Mouse (Mus musculus): ENCODE results near the gene Ftl1.
"Not testable (repeated sequence)": the region's sequence is repeated elsewhere in the genome, so short reads cannot be mapped to it uniquely, and the experiment has no call there.

The Ftl1 gene

DNA sequence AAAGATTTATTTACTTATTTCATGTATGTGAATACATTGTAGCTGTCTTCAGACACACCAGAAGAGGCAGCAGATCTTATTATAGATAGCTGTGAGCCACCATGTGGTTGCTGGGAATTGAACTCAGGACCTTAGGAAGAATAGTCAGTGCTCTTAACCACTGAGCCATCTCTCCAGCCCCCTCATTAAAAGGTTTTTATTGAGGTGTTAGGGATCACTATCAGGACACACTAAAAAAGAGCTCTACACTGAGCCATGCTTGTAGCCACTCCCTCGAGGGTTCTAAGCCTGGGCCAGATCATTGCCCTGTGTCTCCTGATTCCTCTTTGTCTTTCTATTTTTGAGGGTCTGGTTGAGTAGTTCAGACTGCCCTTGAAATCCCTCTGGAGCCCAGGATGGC lies 16.8 kb upstream of the Ftl1 start:
- DNase-seq (ENCODE audit: low spot score), result no peak

DNA sequence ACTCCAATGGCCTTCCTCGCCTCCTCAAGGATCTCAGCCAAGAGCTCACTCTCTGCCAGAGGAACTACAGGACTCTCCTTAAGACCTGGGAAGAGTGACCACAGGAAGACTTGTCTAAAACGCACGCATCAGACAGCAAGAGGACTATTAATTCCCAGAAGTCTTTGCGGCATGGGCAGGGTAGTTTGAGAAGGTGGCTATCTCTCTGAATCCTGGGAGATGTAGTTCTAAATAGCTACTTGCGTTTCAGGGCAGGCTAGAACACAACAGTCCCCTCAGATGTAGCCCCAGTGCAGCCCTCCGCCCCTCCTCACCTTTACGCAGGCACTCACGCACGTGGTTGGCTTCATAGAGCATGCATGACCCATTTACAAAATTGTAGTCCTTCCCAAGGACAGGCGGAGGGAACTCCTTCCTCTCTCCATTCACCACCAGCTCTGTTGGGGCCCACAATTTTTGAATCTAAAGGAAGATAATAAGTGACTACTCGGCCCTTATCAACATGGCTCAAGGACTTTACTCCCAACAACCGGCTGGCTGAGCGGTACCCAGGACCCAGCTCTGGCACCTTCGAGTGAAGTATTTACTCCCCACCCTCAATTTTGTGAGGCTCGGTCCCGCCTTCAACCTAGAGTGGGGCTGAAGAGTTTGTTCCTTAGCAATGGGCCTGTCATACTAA lies 15.7 kb upstream of the Ftl1 start:
- no peak for DNase-seq (ENCODE audit: low spot score)

DNA sequence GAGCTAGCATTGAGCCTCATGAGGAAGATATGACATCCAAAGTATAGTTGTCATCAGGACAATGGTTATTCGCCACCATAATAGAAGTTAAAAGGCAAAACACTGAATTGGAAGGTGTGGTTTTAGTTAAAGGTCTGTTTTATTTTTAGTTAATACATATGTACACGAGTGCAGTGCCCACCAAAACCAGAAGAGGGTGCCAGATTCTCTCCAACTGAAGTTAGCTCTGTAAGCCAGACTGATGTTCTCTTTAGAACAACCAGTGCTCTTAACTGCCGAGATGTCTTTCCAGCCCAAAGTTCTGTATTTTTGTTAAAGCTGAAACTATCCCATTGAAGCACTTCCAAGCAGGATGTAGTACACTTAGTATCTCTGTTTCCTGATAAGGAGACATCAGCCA lies 11.2 kb upstream of the Ftl1 start:
- no peak for DNase-seq (ENCODE audit: low spot score)

DNA sequence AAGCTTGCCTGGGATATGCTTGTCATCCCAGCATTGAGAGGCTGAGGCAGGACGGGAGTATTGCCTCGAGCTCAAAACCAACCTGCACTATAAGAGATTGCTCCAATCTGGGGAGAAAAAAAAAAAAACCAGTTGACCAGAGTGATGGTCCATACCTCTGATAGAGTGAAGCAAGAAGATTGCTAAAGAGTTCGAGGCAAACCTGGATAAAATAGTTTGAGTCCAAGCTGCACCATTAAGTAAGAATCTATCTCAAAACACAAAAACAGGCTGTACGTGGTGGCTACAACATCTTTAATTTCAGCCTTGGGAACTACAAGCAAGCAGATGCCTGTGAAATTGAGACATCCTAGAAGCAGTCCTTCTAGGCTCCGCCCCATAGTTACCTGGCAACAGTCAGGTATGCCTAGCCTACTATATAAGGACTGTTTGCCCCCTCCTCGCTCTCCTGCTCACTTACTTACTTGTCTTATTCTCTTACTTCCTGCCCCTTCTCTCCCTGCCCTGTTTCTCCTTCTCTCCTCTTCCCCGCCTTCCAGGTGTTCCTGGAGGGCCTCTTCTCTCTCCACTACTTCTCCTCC lies 7.5 kb upstream of the Ftl1 start:
- no peak for DNase-seq (ENCODE audit: low spot score)

DNA sequence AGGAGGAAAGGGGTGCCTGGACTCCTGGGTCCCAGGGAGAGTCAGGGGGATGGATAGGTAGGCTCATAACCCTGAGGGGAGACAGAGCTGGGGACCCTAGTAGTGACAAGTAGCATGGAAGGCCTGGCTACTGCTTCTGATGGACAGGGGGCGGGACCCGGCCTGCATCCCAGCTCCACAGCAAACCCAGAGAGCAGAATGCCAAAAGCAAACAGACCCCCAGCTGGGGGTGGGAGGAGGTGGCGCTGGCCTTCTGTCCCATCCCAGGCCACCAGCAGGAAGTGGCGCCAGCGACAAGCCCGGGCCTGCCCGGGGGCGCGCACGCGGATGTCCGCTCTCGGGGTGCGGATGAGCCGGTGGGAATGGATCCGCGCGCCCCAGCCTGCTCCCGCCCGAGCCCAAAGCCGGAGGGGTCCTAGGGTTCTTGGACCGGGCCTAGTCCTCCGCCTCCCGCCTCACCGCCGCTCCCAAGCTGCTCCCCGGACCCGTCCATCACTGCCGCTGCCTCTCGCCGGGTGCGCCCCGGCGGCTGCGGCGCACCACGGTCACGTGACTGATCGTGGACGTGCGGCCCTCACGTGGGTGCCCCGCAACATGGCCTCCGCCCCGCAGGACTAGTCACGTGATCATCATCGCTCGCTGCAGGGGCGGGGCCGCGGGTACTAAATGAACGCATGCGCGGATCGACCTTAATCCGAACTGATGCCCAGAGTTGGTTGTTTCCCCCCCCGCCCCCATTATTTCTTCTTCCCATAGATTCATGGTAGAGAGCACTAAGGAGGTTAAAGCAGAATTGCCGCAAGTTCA lies 6.8 kb upstream of the Ftl1 start, which contains the start of gene Bax:
TSS of gene Bax (minus strand) at position 616 of the 807 bp plus-strand sequence.
- peak; percentile 93 for DNase-seq (ENCODE audit: low spot score)

DNA sequence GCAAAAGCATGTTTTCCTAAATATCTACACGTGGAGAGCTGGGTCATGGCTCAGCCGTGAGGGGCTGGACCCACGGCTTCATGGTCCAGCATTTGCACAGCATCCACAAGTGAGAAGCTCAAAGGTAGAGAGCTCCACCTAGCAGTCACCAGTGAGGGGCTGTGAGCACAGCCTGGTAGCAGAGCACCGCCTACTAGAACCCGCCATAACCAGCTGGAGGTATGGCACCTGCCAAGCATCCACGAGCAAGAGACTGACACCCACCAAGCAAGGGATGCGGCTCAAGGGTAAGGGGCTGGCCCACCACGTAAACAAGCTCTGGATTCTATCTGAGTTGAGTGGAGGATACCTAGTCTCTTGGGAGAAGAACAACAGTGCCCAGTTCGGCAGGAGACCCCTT lies 5.9 kb upstream of the Ftl1 start:
- DNase-seq (ENCODE audit: low spot score), result no peak

DNA sequence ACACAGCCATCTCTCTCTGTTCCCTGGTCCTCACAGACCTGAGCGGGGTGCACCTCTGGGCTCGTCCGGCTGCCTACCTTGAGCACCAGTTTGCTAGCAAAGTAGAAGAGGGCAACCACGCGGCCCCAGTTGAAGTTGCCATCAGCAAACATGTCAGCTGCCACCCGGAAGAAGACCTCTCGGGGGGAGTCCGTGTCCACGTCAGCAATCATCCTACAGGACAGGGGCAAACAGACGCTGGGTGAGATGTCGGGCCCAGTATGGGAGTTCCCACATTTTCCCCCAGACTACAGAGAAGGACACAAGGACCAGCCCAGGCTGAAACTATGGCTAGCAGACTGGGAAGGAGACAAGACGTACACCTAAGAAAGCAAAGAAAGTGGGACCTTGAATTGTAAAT lies 5.4 kb upstream of the Ftl1 start:
- DNase-seq (ENCODE audit: low spot score), result no peak

DNA sequence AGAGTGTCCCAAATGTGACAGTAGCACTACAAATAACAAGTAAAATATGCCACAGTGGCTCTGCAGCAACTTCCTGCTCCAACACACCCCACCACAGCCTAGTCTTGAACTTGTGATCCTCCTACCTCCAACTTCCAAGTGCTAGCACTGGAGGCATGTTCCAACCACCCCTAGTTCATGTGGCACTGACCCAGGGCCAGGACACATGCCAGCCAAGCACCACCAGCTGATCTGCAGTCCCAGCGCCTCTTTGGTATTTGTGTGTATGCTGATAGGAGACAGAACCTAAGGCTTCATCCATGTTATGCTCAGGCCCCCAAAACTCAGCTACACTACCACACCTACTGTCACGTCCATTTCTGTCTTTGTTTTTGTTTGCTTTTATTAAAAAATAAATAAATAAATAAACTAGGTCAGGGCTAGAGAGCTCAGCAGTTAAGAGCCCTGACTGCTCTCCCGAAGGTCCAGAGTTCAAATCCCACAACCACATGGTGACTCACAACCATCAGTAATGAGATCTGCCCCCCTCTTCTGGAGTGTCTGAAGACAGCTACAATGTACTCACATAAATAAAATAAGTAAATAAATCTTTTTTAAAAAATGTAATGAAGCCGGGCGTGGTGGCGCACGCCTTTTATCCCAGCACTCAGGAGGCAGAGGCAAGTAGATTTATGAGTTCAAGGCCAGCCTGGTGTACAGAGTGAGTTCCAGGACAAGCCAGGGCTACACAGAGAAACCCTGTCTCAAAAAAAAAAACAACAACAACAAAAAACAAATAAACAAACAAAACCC lies 4.5 kb upstream of the Ftl1 start:
- no peak for DNase-seq (ENCODE audit: low spot score)

DNA sequence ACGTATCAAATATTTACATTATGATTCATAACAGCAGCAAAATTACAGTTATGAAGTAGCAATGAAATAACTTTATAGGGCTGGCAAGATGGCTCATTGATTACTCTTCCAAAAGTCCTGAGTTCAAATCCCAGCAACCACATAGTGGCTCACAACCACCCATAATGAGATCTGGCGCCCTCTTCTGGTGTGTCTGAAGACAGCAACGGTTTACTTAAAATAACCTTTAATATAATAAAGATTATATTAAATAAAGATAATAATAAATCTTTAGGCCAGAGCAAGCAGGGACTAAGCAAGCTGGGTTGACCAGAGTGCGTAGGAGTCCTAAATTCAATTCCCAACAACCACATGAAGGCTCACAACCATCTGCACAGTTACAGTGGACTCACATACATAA lies 3.2 kb upstream of the Ftl1 start:
- not testable (repeated sequence) for DNase-seq (ENCODE audit: low spot score)

DNA sequence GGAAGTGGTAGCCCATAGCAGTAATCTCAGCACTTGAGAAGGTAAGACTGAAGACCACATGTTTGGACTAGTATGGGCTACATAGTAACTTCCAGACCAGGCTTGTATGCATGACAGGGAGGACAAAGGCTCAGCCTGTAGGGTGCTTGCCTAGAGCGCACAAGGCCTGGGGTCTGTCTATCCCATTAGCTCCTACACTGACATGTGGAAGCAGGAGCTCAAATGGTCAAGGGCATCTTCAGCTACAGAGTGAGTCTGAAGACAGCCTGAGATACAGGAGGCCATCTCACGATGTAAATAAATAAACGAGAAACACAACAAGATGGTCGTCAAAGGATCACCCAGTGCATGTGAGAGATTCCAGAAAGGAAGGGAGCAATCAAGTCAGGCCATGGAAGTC lies 2.6 kb upstream of the Ftl1 start:
- no peak for DNase-seq (ENCODE audit: low spot score)

DNA sequence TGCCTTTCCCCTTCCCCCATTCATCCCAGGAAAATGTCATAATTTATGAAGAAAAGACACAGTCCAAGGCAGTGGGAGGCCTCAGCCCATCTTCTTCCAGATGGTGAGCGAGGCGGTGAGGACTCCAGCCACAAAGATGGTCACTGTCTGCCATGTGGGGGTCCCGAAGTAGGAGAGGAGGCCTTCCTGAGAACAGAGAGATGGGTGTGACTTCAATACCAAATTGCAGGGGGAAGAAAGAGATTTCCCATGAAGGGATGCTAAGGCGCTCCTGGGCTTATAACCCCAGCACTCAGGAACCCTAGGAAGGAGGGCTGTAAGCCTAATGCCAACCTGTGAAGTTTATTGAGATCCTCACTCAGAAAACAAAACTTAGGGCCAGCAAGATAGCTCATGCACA lies 2.1 kb upstream of the Ftl1 start:
- no peak for DNase-seq (ENCODE audit: low spot score)

DNA sequence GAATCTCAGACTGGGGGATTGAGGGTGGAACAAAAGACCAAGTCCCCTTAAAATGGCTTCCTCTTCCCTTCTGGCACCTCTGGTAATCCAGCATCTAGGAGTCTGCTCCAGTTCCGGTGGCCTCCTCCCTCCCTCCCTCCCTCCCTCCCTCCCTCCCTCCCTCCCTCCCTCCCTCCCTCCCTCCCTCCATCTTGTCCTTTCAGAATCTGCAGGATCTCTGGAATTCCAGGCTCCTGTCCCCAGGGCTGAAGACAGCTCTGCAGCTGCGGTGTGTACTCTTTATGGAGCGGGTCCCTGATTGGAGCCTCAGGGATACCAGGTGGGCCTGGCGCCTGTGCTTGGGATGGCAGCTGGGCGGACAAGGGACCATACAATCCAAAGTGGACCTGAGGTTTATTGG lies 1.6 kb upstream of the Ftl1 start:
- no peak for DNase-seq (ENCODE audit: low spot score)

DNA sequence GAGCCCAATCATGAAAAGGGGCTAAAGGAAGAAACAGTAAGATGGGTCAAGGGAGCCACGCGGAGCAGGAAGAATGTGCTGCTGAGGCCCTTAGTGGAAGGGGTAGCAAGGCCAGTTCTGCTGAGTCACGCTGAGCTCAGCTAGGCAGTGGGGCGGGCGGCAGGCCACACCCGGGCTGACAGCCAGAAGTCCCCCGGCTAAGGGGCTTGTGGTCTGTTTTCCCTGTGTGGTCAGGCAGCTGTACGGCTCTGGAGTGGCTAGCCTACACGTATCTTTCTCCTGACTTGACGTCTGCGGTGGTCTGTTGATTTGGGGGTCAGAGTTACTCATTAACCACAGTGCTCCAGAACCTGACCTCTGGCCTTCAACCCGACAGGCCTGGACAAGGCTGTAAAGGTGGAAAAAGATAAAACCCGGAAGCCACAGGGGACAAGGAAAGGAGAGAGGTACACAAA lies 1.2 kb upstream of the Ftl1 start:
- peak; percentile 70 for DNase-seq (ENCODE audit: low spot score)

DNA sequence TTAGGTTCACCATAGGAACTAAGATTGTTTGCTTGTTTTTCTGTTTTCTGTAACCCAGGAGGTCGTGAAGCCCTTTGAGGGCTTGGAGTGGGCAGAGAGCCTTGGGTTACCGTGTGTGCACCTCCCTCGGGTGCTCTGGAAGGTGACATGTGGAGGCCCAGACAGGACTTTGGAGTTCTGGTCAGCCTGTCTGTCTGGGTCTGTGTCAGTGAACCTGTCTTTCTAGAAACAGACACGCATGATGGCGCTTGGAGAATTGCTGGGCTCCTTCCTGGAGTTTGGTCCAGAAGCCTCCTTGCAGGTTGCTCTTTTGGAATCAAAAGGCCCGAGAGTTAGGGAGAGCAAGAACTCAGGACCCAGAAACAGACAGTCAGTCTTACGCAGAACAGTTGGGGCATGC lies 693 bp upstream of the Ftl1 start:
- no peak for DNase-seq (ENCODE audit: low spot score)

DNA sequence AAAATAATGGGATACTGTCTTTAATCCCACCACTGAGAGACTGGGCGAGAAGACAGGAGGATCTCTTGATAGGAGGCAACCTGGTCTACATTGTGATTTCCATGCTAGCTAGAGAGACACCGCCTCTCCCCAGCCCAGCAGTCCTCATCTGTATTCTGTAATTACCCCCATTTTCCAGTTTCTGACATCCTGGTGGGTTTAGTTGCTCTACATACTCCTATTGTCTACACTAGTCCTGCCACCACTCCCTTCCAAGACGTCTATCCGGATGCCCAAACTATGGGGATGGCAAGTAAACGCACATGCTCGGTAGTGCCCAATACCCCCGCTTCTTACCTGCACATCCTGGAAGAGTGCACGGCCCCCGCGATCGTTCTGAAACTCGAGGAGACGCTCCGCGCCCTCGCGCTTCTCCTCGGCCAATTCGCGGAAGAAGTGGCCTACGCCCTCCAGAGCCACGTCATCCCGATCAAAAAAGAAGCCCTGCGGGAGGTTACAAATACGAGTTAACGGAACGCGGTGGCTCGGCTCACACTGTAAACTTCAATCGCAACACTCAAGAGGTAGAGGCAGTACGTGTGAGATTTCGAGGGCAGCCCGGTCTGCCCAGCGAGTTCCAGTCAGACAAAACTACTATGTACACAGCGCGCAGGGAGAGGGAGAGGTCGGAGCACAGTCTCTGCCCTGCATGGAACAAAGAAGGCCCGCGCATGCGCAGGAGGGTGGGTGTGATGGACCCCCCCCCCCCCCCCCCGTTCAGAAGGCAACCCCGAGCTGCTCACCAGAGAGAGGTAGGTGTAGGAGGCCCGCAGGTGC lies 728 bp downstream of the Ftl1 start:
- DNase-seq (ENCODE audit: low spot score), result peak; percentile 69

DNA sequence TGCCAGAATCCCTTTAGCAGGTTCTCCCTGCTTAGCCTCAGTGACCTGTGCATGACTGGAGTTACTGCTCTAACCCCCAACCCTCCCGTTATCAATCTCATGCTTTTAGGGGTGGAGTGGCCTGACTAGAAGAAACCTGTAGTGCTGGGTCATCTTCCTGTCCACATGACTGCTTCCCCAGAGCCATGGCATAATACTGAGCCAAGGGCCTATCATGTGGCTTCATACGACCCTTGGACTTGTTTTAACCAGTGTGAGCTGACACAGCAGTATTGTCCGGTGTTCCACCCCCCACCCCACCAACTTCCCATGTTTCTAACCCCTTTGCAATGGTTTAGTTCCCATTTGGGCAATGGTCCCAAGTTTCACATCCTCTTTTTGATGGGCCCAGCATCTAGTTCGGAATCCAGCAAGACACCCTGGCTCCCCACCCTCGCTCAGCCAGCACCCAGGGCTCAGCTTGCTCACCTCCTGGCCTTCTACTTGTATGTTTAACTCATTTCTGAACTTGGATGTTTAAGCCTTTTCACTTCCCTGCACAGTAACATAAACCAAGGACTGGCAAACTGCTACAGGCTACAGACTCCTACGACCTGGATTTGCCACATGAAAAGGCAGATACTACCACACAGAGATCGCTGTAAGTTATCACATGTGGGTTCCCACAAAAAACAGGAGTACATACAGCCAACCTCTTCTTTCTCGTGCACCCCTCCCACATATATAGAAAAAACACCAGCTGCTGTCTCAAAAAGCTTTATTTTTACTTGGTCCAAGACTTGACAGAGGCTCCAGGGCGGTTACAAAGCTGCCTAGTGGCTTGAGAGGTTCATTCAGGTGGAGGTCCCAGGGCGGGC lies 2.3 kb downstream of the Ftl1 start:
- no peak for DNase-seq (ENCODE audit: low spot score)

DNA sequence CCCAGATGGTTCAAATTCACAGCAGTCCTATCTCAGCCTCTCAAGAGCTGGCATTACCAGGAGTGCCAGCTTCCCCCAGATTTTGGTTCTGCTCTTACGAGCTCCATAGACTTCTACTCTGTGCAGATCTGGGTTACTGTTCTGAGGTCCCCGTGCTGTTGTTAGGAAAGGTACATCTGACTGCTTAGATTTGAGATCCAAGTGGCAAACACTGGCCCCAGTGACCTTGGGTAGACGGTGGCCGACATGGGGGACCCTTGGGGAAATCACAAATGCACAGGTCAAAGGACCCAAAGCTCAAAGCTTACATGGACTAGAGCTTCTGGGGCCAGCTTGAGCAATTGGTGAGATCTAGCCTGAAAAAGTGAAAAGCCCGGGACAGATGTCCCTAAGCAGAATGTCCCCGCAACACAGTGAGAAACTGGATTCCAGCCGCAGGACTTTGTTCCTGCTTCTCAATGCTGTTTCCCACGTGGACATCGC lies 2.9 kb downstream of the Ftl1 start:
- no peak for DNase-seq (ENCODE audit: low spot score)

DNA sequence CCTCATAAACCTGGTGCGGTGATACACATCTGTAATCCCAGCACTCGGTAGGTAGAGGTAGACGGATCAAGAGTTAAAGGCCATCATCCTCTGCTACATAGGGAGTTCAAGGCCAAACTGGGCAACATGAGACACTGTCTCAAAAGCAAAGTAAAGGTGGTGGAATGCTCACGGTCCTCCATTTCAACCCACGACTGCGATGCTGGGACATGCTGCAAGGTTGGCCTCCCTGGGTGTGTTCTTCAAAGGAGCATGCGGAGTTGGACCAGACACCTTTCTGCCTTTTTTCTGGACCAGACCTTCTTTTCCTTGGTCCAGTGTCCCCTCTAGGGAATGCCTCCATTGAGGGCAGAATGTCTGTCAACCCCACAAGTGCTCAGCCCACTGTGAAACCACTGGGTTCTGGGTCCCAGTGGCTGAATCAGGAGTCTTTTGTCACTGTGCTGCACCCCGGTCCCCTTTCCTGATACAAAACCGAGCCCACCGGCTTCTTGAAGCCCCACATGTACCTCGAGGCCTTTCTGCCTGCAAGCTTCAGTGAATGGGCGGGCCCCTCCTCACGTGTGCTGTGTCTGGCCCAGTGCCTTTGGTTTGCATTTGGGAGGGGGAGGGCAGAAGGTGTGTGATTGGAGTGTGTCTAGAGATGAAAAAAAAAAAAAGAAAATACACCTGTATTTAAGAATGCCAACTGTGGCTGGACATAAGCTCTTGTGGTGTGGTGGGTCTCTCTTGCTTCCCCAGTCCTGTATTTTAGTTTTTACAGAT lies 3.6 kb downstream of the Ftl1 start:
- DNase-seq (ENCODE audit: low spot score), result no peak

DNA sequence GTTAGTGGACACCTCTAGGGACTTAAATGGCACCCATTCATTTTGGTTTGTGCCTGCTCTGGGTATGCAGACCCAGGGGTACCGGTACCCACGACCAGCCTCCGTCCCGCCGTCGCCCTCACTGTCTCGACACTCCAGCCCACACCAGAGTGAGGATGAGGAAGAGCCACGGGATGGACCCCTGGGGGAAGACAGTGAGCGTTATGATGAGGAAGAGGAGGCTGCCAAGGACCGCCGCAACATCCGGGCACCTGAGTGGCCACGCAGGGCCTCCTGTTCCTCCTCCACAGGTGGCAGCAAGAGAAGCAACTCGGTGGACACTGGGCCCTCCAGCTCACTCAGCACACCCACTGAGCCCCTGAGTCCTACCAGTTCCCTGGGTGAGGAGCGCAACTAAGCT lies 4.7 kb downstream of the Ftl1 start:
- no peak for DNase-seq (ENCODE audit: low spot score)

Data from urinary bladder, postnatal 25 days (tissue).